Mouse (Mus musculus) ES-E14 (cell line): ENCODE results near the gene Ap2b1. TPM values are rescaled to one million over a fixed set of nuclear protein-coding genes. Genes with fewer than 3 reads are reported as not detected.

Source experiments
- DNase-seq: peaks from one replicate; pipeline ENCODE4 v3.0.0-alpha.2; 2013; ENCODE audit warnings: low read depth, low spot score
- H3K27ac ChIP-seq: 2 replicates; pipeline ENCODE4 v1.5.1; 2012; ENCODE audit warnings: low read depth, mild to moderate bottlenecking, low read length, moderate library complexity, mixed read lengths; ENCODE audit not compliant: poor library complexity, insufficient read depth, severe bottlenecking
- H3K36me3 ChIP-seq: 2 replicates; pipeline ENCODE4 v1.6.1; 2012; ENCODE audit warnings: mild to moderate bottlenecking, low read length, moderate library complexity, mixed read lengths; ENCODE audit not compliant: control insufficient read depth, poor library complexity, insufficient read depth, severe bottlenecking
- H3K4me1 ChIP-seq, 2 experiments: fragments of 150-350 bp in 1 of 2; sonication (generic) in 1 of 2; 2 replicates each; pipeline ENCODE4 v1.6.1; 2012; ENCODE audit warnings: low read length in 2 of 2, mild to moderate bottlenecking in 1 of 2, mixed read lengths in 1 of 2; ENCODE audit not compliant: control insufficient read depth in 2 of 2, insufficient read depth in 2 of 2, poor library complexity in 1 of 2
- H3K4me3 ChIP-seq, 2 experiments: fragments of 150-350 bp in 1 of 2; sonication (generic) in 1 of 2; 2 replicates each; pipeline ENCODE4 v1.5.1; 2012; ENCODE audit warnings: low read length in 2 of 2, low read depth in 1 of 2, mild to moderate bottlenecking in 1 of 2, mixed read lengths in 1 of 2; ENCODE audit not compliant: insufficient read depth in 1 of 2, poor library complexity in 1 of 2, severe bottlenecking in 1 of 2
- H3K9ac ChIP-seq: 2 replicates; pipeline ENCODE4 v1.6.1; 2012; ENCODE audit warnings: low read depth, mild to moderate bottlenecking, low read length, mixed read lengths; ENCODE audit not compliant: poor library complexity, insufficient read depth, severe bottlenecking
- H3K9me3 ChIP-seq: fragments of 150-350 bp; sonication (generic); 2 replicates; pipeline ENCODE4 v1.6.1; 2012; ENCODE audit warnings: low read depth, mild to moderate bottlenecking, low read length; ENCODE audit not compliant: control insufficient read depth, insufficient read depth
- CHD2 ChIP-seq: IDR thresholded peaks from 2 replicates; pipeline ENCODE4 v1.6.1; 2014; ENCODE audit warnings: mild to moderate bottlenecking, low read depth, low read length, inconsistent platforms
- HCFC1 ChIP-seq: IDR thresholded peaks from 2 replicates; pipeline ENCODE4 v1.6.1; 2012; ENCODE audit warnings: low read length, inconsistent platforms, borderline replicate concordance; ENCODE audit not compliant: insufficient read depth
- MAFK ChIP-seq: IDR thresholded peaks from 2 replicates; pipeline ENCODE4 v1.6.1; 2014; ENCODE audit warnings: mild to moderate bottlenecking, low read depth, low read length, inconsistent platforms; ENCODE audit not compliant: insufficient read depth
- ZC3H11A ChIP-seq: IDR thresholded peaks from 2 replicates; pipeline ENCODE4 v1.6.1; 2012; ENCODE audit warnings: low read depth, mild to moderate bottlenecking, inconsistent platforms, low read length, borderline replicate concordance
- ZNF384 ChIP-seq: IDR thresholded peaks from 2 replicates; pipeline ENCODE4 v1.6.1; 2012; ENCODE audit warnings: low read depth, low read length, inconsistent platforms
- in situ Hi-C, 2 experiments: fragments of 600-800 bp; cut with MboI; formaldehyde crosslinking; loops; one replicate each; pipeline ENCODE4 v1.15.1; 2025; ENCODE audit warnings: low sequenced_read_pairs in 2 of 2, inconsistent platforms in 1 of 2; ENCODE audit not compliant: unreplicated experiment in 2 of 2
- total RNA-seq: library from RNA; depleted of rRNA; stranded (reverse); fragments of 300-350 nt; gene quantifications from 2 replicates; pipeline ENCODE4 v1.2.3, GENCODE M21; 2012

The Ap2b1 gene
- total RNA-seq, 1 experiment: 58.5 TPM

DNA sequence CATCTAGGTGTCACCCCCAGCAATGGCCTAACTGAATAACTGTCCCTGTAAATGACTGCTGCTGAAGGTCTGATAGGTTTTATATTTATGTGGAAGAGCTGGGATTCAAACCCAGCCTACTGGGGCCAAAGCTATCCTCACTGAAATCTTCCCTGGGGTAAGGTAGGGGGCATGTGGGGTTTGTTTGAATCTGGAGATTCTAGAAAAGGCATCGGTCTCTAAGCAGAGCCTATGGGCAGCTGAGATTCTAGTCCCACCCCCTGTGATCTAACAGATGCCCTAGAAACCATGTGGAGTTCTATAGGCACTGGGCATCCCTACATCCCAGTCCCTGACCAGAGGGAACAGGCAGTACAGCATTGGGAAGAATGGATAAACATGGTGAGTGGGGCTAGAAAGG is 138.6 kb downstream of the Ap2b1 start, which contains the start of gene 1700020L24Rik:
1700020L24Rik (plus strand) TSS at position 301 of the 400 bp plus-strand sequence.
- Histone ChIP-seq H3K4me3 (no peak within 1 kb of the TSS), H3K9me3 (no peaks in the 10 kb centered on the region), H3K9ac (no peak within 1 kb of the TSS), H3K4me1 (no peaks in the 10 kb centered on the region), H3K27ac (no peak within 1 kb of the TSS), H3K36me3 (0 out of 2 replicates have a peak, but pooled peaks cover 2% of the 10 kb centered on the region)
- TF ChIP-seq CHD2: no peak
- TF ChIP-seq ZNF384: no peak
- TF ChIP-seq ZC3H11A: no peak
- TF ChIP-seq HCFC1: no peak
- no peak for TF ChIP-seq MAFK
- in situ Hi-C loops: no loop called here
- DNase-seq: no peak

GRCm38 (mm10) chr11:83439426-83440060 is 140.7 kb downstream of the Ap2b1 start:
- in situ Hi-C loops: no loop called here
- H3K4me3 ChIP-seq: peak overlapping the region in 1 of 2 experiments; percentile 66; a peak in 1 of 4 replicates

GRCm38 (mm10) chr11:83440081-83441064 is 141.5 kb downstream of the Ap2b1 start:
- TF ChIP-seq ZC3H11A (peak; percentile 16; the same call in 1 of the 2 replicates), ZNF384 (no peak)
- no peak overlapping the region for H3K27ac ChIP-seq

More at GRCm38 (mm10) chr11:83439426-83440060, 140.7 kb downstream of the Ap2b1 start:
- H3K36me3 ChIP-seq: 0 out of 2 replicates have a peak, but pooled peaks cover 2% of the 10 kb centered on the region
- no peak overlapping the region for H3K9ac ChIP-seq
- no peak overlapping the region for H3K27ac ChIP-seq
- H3K4me1 ChIP-seq: peaks cover 0 to 10% of the 10 kb centered on the region in 2 experiments; a peak in 2 of 4 replicates
- TF ChIP-seq ZC3H11A (no peak), CHD2 (no peak), ZNF384 (no peak), MAFK (no peak), HCFC1 (no peak)
- no peak for DNase-seq
- no peaks in the 10 kb centered on the region for H3K9me3 ChIP-seq

DNA sequence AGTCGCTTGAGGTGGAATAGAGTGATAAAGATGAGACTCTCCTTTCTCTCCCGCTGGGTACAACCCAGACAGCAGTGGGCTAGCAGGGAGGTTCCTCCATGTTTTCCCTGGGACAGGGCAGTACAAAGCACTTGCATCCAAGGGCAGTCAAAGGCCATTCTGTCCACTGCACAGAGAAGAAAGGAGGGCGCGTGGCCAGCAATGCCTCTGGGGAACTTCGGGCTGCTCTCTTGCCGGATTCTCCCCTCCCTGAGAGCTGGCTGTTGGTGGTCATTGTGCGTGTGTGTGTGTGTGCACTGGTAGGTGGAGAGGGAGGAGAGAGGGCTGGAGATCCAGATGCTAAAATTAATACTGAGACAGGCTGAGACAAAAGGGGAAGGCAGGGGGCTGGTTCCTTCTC is 142.4 kb downstream of the Ap2b1 start:
- no peak overlapping the region for H3K27ac ChIP-seq
- no peak overlapping the region for H3K4me3 ChIP-seq

More at GRCm38 (mm10) chr11:83440081-83441064, 141.5 kb downstream of the Ap2b1 start:
- peak; percentile 91 for DNase-seq
- H3K4me1 ChIP-seq: peaks cover 0 to 10% of the 10 kb centered on the region in 2 experiments; a peak in 2 of 4 replicates
- peak overlapping the region; percentile 66 to 76 for H3K4me3 ChIP-seq
- in situ Hi-C loops: no loop called here
- H3K36me3 ChIP-seq: 0 out of 2 replicates have a peak, but pooled peaks cover 2% of the 10 kb centered on the region
- H3K9me3 ChIP-seq: no peaks in the 10 kb centered on the region
- peak overlapping the region; percentile 71 for H3K9ac ChIP-seq

More for the DNA sequence above, 142.4 kb downstream of the Ap2b1 start:
- no peak overlapping the region for H3K9ac ChIP-seq
- H3K9me3 ChIP-seq: no peaks in the 10 kb centered on the region
- in situ Hi-C loops: no loop called here
- TF ChIP-seq ZNF384 (no peak), CHD2 (no peak), ZC3H11A (no peak), MAFK (no peak), HCFC1 (no peak)
- peaks cover 0 to 10% of the 10 kb centered on the region in 2 experiments; a peak in 2 of 4 replicates for H3K4me1 ChIP-seq
- 0 out of 2 replicates have a peak, but pooled peaks cover 2% of the 10 kb centered on the region for H3K36me3 ChIP-seq
- no peak for DNase-seq
